Mouse (Mus musculus): Measurements from ENCODE around the gene Arhgap21.

- TF ChIP-seq CTCF (IDR thresholded peaks at IDR 0.05; ENCODE audit: low read depth, low read length) (no peak), GATA1 (IDR thresholded peaks at IDR 0.05; ENCODE audit: borderline replicate concordance, low read length) (no peak), TAL1 (conservative IDR thresholded peaks at IDR 0.05; ENCODE audit: low read depth, low read length) (no peak)
These were observed 43.7 kb downstream of the Arhgap21 start for GRCm38 (mm10) chr2:20924938-20925337.

All from G1E (cell line).